Mouse (Mus musculus) ES-E14 (cell line): Measurements from ENCODE around the gene Dpm3. TPM values are rescaled to one million over a fixed set of nuclear protein-coding genes. Genes with fewer than 3 reads are reported as not detected.
A peak's percentile ranks its signal among the peaks of the same experiment; 100 is the strongest.

Experiments
- DNase-seq: peaks from one replicate; pipeline ENCODE4 v3.0.0-alpha.2; 2013; ENCODE audit warnings: low read depth, low spot score
- H3K27ac ChIP-seq: 2 replicates; pipeline ENCODE4 v1.5.1; 2012; ENCODE audit warnings: low read depth, mild to moderate bottlenecking, low read length, moderate library complexity, mixed read lengths; ENCODE audit not compliant: poor library complexity, insufficient read depth, severe bottlenecking
- H3K36me3 ChIP-seq: 2 replicates; pipeline ENCODE4 v1.6.1; 2012; ENCODE audit warnings: mild to moderate bottlenecking, low read length, moderate library complexity, mixed read lengths; ENCODE audit not compliant: control insufficient read depth, poor library complexity, insufficient read depth, severe bottlenecking
- H3K4me1 ChIP-seq, 2 experiments: fragments of 150-350 bp in 1 of 2; sonication (generic) in 1 of 2; 2 replicates each; pipeline ENCODE4 v1.6.1; 2012; ENCODE audit warnings: low read length in 2 of 2, mild to moderate bottlenecking in 1 of 2, mixed read lengths in 1 of 2; ENCODE audit not compliant: control insufficient read depth in 2 of 2, insufficient read depth in 2 of 2, poor library complexity in 1 of 2
- H3K4me3 ChIP-seq, 2 experiments: fragments of 150-350 bp in 1 of 2; sonication (generic) in 1 of 2; 2 replicates each; pipeline ENCODE4 v1.5.1; 2012; ENCODE audit warnings: low read length in 2 of 2, low read depth in 1 of 2, mild to moderate bottlenecking in 1 of 2, mixed read lengths in 1 of 2; ENCODE audit not compliant: insufficient read depth in 1 of 2, poor library complexity in 1 of 2, severe bottlenecking in 1 of 2
- H3K9ac ChIP-seq: 2 replicates; pipeline ENCODE4 v1.6.1; 2012; ENCODE audit warnings: low read depth, mild to moderate bottlenecking, low read length, mixed read lengths; ENCODE audit not compliant: poor library complexity, insufficient read depth, severe bottlenecking
- H3K9me3 ChIP-seq: fragments of 150-350 bp; sonication (generic); 2 replicates; pipeline ENCODE4 v1.6.1; 2012; ENCODE audit warnings: low read depth, mild to moderate bottlenecking, low read length; ENCODE audit not compliant: control insufficient read depth, insufficient read depth
- CHD2 ChIP-seq: IDR thresholded peaks from 2 replicates; pipeline ENCODE4 v1.6.1; 2014; ENCODE audit warnings: mild to moderate bottlenecking, low read depth, low read length, inconsistent platforms
- HCFC1 ChIP-seq: IDR thresholded peaks from 2 replicates; pipeline ENCODE4 v1.6.1; 2012; ENCODE audit warnings: low read length, inconsistent platforms, borderline replicate concordance; ENCODE audit not compliant: insufficient read depth
- MAFK ChIP-seq: IDR thresholded peaks from 2 replicates; pipeline ENCODE4 v1.6.1; 2014; ENCODE audit warnings: mild to moderate bottlenecking, low read depth, low read length, inconsistent platforms; ENCODE audit not compliant: insufficient read depth
- ZC3H11A ChIP-seq: IDR thresholded peaks from 2 replicates; pipeline ENCODE4 v1.6.1; 2012; ENCODE audit warnings: low read depth, mild to moderate bottlenecking, inconsistent platforms, low read length, borderline replicate concordance
- ZNF384 ChIP-seq: IDR thresholded peaks from 2 replicates; pipeline ENCODE4 v1.6.1; 2012; ENCODE audit warnings: low read depth, low read length, inconsistent platforms
- in situ Hi-C, 2 experiments: fragments of 600-800 bp; cut with MboI; formaldehyde crosslinking; loops; one replicate each; pipeline ENCODE4 v1.15.1; 2025; ENCODE audit warnings: low sequenced_read_pairs in 2 of 2, inconsistent platforms in 1 of 2; ENCODE audit not compliant: unreplicated experiment in 2 of 2
- total RNA-seq: library from RNA; depleted of rRNA; stranded (reverse); fragments of 300-350 nt; gene quantifications from 2 replicates; pipeline ENCODE4 v1.2.3, GENCODE M21; 2012

The Dpm3 gene
- total RNA-seq, 1 experiment: 207 TPM

GRCm38 (mm10) chr3:89304440-89304839, 45.3 kb downstream of the Dpm3 start:
- no peak for TF ChIP-seq HCFC1
- TF ChIP-seq CHD2: no peak
- TF ChIP-seq ZNF384: no peak
- TF ChIP-seq MAFK: no peak
- TF ChIP-seq ZC3H11A: no peak
- DNase-seq: no peak
- peaks cover 2 to 11% of the 10 kb centered on the region in 2 experiments; a peak in 2 of 4 replicates for H3K4me1 ChIP-seq
- H3K9ac ChIP-seq: no peak overlapping the region
- no peak overlapping the region for H3K27ac ChIP-seq
- H3K9me3 ChIP-seq: no peaks in the 10 kb centered on the region
- no peak overlapping the region for H3K4me3 ChIP-seq
- H3K36me3 ChIP-seq: no peaks in the 10 kb centered on the region
- in situ Hi-C loops: no loop called here

- H3K9ac ChIP-seq: no peak overlapping the region
- no peak overlapping the region for H3K27ac ChIP-seq
- no peak for DNase-seq
- in situ Hi-C loops: no loop called here
- no peak overlapping the region for H3K4me3 ChIP-seq
- no peaks in the 10 kb centered on the region for H3K36me3 ChIP-seq
- H3K9me3 ChIP-seq: no peaks in the 10 kb centered on the region
- TF ChIP-seq ZNF384 (no peak), CHD2 (no peak), ZC3H11A (no peak), MAFK (no peak), HCFC1 (no peak)
- peaks cover 2 to 11% of the 10 kb centered on the region in 2 experiments; a peak in 2 of 4 replicates for H3K4me1 ChIP-seq
These were observed 45.9 kb downstream of the Dpm3 start for GRCm38 (mm10) chr3:89305105-89305504.

GRCm38 (mm10) chr3:89305551-89306325, 46.6 kb downstream of the Dpm3 start:
- DNase-seq: no peak
- TF ChIP-seq ZC3H11A (no peak), HCFC1 (no peak), ZNF384 (no peak), MAFK (no peak), CHD2 (no peak)
- in situ Hi-C loops: no loop called here
- Histone ChIP-seq H3K4me3 (no peak overlapping the region), H3K9ac (no peak overlapping the region), H3K4me1 (peaks cover 2 to 11% of the 10 kb centered on the region in 2 experiments; a peak in 2 of 4 replicates), H3K9me3 (no peaks in the 10 kb centered on the region), H3K36me3 (no peaks in the 10 kb centered on the region), H3K27ac (no peak overlapping the region)

- Histone ChIP-seq H3K36me3 (no peaks in the 10 kb centered on the region), H3K27ac (no peak overlapping the region), H3K9me3 (no peaks in the 10 kb centered on the region), H3K9ac (peak overlapping the region; percentile 27; the same call in 1 of the 2 replicates), H3K4me3 (no peak overlapping the region), H3K4me1 (peaks cover 2 to 11% of the 10 kb centered on the region in 2 experiments; a peak in 2 of 4 replicates)
- DNase-seq: peak; percentile 86
- no peak for TF ChIP-seq MAFK
- no peak for TF ChIP-seq CHD2
- peak; percentile 33; the same call in 1 of the 2 replicates for TF ChIP-seq ZC3H11A
- no peak for TF ChIP-seq HCFC1
- TF ChIP-seq ZNF384: peak; percentile 77
- in situ Hi-C loops: no loop called here
These were observed 48.9 kb downstream of the Dpm3 start for GRCm38 (mm10) chr3:89308089-89308488.
